Mouse (Mus musculus) urinary bladder, postnatal 25 days (tissue): Measurements from ENCODE around the gene Ly6g6e.
A peak's percentile ranks its signal among the peaks of the same experiment; 100 is the strongest.
"Not testable (repeated sequence)": the region's sequence is repeated elsewhere in the genome, so short reads cannot be mapped to it uniquely, and the experiment has no call there.

Experiments
- DNase-seq: peaks from one replicate; pipeline ENCODE4 v3.0.0; 2022; ENCODE audit warnings: low spot score

Gene Ly6g6e

GRCm38 (mm10) chr17:35104079-35104478 lies 27.4 kb downstream of the Ly6g6e start:
- DNase-seq = no peak

- DNase-seq = no peak
Measured at GRCm38 (mm10) chr17:35104754-35105153, 28.1 kb downstream of the Ly6g6e start.

GRCm38 (mm10) chr17:35105740-35106389 lies 29.2 kb downstream of the Ly6g6e start:
- no peak for DNase-seq

GRCm38 (mm10) chr17:35106522-35106921 lies 29.8 kb downstream of the Ly6g6e start:
- no peak for DNase-seq

GRCm38 (mm10) chr17:35108097-35108496 lies 31.4 kb downstream of the Ly6g6e start, which contains the start of gene Ly6g5c:
Ly6g5c (plus strand) TSS chr17:35108279.
- DNase-seq = no peak

- DNase-seq = no peak
Measured at GRCm38 (mm10) chr17:35111774-35112173, 35.1 kb downstream of the Ly6g6e start.

- DNase-seq = no peak
Measured at GRCm38 (mm10) chr17:35115046-35116019, 38.6 kb downstream of the Ly6g6e start, which contains the start of gene Ly6g5b. Ly6g5b (minus strand) TSS chr17:35115428.

- no peak for DNase-seq
Measured at GRCm38 (mm10) chr17:35120745-35121142, 44.0 kb downstream of the Ly6g6e start.

- DNase-seq = peak; percentile 95
Measured at GRCm38 (mm10) chr17:35121143-35121799, 44.6 kb downstream of the Ly6g6e start, which contains the start of gene Gpank1. Gpank1 (plus strand) TSS chr17:35121455.

- peak; percentile 31 for DNase-seq
Measured at GRCm38 (mm10) chr17:35121871-35122303, 45.2 kb downstream of the Ly6g6e start, which contains the start of gene Csnk2b. Csnk2b (minus strand) TSS chr17:35122053.

GRCm38 (mm10) chr17:35123287-35123686 lies 46.6 kb downstream of the Ly6g6e start:
- DNase-seq = not testable (repeated sequence)

GRCm38 (mm10) chr17:35124261-35124896 lies 47.7 kb downstream of the Ly6g6e start:
- DNase-seq = not testable (repeated sequence)

GRCm38 (mm10) chr17:35125081-35125480 lies 48.4 kb downstream of the Ly6g6e start:
- no peak for DNase-seq

- no peak for DNase-seq
Measured at GRCm38 (mm10) chr17:35125578-35125977, 48.9 kb downstream of the Ly6g6e start.

- peak; percentile 70 for DNase-seq
Measured at GRCm38 (mm10) chr17:35126206-35126611, 49.5 kb downstream of the Ly6g6e start, which contains the start of gene D17H6S53E. D17H6S53E (plus strand) TSS chr17:35126373.

- no peak for DNase-seq
Measured at GRCm38 (mm10) chr17:35127017-35127416, 50.3 kb downstream of the Ly6g6e start.
